Mouse (Mus musculus): ENCODE measurements around the gene Wnt9a.

Wnt9a gene

GRCm38 (mm10) chr11:59305008-59305820, 1.5 kb upstream of the Wnt9a start:
- no peak for DNase-seq

DNA sequence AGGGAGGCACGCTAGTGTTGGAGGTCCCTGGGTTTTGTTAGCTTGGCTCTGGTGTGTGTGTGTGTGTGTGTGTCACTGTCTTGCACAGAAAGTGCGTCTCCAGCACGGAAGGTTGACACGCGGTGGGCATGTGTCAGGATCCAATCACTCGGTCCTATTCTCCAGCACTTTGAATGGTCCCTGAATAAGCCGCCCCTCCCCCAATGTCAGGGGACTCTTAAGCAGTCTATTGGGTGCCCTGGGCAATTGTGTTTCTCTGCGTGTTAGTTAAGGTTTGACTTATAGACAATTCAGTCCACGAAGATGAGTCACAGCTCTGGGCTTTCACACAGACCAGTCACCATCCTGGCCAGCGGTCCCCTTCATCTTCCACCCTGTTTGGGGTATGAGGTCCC, 910 bp upstream of the Wnt9a start:
- DNase-seq: no peak

DNA sequence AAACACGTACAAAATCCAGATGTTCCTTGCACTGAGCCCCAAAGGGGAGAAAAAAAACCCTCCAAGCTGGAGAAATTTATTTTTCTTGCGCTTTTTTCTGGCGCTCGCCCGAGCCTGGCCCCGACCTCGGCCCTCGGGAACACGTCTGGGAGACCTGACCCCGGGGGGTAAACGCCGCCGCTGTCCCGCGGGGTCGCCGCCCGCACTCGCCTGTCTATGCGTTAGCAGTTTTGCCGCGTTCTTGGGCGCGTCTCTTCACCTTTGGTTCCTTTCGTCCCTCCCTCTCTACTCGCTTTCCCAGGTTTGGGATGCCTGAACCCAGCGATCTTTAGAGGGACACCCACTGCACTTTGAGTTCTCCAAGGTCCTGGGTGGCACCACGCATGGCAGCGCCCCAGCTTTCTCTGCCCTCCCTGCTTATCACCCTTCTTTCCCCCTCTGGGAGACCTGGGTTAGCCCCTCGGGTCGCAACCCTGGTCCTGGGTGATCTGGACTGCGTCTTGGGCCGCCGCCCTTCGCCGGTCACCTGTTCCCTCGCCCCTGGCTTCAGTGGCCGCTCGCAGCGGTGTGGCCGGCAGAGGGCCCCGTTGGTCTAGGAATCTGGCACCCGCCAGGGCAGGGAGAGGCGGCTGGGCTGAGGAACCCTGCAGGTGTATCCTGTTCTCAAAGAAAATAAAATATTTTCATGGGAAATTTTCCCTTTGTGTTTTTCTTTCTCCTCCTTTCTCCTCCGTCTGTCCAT, 865 bp downstream of the Wnt9a start:
- peak; percentile 67 for DNase-seq

DNA sequence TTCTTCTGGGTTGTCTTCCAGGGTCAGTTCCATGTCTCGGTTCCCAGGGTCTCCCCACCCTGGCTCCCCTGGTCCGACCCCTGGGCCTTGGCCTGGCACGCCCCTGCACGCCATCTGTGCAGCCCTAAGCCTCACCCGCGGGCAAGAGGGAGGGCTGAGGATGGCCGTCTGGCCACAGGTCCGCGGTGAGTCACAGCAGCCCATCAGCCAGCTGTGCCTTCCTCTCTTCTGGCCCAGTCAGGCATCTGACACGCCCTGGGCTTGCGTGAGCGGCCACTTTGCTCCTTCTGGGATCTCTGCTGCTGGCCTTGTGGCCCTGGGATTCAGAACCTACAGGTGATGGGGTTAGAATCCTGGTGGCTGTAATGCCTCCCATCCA, 1.4 kb downstream of the Wnt9a start:
- DNase-seq: no peak

DNA sequence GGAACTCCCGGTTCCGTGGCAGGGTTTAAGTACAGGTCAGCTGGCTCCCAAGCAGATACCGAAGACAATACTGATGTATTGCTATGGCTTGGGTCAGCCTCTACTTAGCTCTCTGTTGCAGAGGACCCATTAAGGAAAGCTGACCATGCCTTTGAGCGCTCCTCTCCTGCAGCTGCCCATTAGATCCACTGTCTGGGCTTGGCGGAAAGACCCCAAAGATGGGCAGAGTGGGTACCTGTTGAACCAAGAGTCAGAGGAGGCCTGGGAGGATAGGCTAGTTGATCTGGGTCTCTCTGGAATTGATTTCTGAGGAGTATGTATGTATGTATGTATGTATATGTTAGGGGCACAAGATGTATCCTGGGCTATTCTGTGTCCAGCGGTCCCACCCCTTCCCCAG, 1.9 kb downstream of the Wnt9a start:
- no peak for DNase-seq

DNA sequence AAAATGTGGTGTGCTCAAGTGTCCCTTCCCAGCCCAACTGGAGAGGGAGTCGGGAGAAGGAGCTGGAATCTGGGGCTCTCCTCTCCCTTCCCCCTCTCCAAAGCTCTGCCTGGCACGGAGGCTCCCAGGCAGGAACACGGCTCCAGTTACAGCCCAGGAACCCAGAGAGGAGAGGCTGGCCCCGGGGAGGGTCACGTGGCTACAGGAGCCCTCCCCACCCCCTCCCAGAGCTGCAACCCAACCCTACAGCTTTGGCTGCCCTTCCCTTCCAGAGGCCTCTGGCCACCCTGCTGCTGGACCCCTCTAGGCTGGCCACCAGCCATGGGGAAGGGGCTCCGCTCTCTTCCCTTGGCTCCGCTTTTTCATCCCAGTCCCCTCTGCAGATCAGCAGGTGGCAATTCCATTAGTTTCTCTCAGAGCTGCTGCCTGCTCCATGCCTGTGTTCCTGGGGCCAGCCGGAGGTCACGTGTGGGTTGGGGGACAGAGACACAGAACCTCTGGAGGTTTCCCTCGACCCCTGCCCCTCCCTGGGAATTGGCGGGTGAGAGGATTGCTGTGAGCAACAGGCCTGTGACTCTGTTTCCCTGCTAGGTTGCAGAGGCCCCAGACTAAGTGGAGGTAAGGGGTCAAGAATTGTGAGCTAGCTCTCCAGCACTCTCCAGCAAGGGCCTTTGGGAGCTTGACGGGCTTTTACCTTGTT, 2.5 kb downstream of the Wnt9a start:
- no peak for DNase-seq

DNA sequence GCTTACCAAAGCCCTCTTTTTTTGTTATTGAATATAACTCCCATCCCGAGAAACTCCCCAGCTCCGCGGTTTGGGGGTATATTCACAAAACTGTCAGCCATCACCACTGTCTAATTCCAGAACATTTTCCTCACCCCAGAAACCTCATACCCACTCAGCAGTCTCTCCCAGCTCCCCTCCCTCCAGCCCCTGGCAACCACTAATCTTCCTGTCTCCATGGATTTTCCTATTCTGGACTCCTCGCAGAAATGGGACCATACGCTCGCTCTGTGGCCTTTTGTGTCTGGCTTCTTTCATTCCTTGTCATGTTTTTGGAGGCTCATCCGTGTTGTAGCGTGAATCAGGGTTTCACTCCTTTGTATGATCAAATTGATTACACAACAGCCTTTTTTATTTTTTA, 3.2 kb downstream of the Wnt9a start:
- DNase-seq: no peak

DNA sequence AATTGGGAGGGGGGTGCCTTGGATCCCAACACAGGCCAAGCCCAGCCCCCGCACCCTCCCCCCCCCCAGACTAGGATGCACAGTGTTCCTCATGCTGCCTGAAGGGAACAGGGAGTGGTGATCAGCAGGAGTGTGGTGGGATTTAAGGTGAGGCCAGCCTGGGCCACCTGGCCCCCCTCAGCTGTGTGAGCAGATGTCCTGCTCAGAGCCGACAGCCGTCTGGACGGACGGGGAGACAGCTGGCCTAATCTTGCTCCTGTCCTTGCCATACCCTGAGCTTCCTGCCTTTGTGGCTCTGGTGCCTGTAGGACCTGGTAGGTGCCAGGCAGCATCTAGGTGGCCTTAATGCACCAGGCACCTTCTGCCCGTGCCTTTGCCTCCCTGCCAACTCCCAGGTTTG, 5.3 kb downstream of the Wnt9a start:
- no peak for DNase-seq

DNA sequence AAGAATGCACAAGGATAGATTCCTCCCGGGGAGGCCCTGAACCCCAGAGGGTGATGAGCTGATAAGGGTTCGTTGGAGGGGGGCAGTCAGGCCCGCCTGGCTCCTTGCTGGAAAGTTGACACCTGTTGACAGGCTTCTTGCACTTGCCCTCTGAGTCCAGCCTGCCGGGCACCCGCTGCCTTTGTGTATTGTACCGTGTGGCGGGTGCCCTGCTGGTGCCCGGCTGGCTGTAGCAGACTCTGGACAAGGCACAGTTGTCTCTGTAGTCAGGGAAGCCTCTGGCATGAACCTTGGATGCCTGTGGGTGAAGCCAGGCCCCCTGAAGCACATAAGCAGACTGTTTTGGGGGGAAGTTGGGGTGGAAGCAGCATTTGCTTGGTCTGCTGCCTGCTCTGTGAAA, 5.8 kb downstream of the Wnt9a start:
- DNase-seq: no peak

GRCm38 (mm10) chr11:59313029-59313811, 6.5 kb downstream of the Wnt9a start:
- no peak for DNase-seq

DNA sequence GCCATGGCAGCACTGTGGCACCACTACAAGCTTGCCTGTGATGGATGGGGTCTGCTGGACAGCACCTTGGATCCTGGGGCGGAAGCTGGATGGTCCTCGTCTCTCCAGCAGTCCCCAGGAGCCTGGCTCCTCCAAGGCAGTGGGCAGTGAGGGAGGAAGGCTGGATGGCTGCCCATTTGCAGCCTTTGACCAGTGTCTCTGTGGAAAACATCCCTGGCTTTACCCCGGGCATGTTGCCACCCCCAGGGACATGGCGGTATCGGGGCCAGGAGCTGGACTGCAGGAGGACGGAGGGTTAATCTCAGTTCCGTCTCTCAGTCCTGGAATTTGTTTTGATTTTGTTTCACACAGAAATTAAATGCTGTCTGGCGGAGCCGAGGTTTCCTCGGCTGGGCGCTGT, 7.2 kb downstream of the Wnt9a start:
- DNase-seq: no peak

GRCm38 (mm10) chr11:59316517-59316916, 9.8 kb downstream of the Wnt9a start:
- DNase-seq: no peak

- DNase-seq: no peak
Measured at GRCm38 (mm10) chr11:59322988-59323387, 16.3 kb downstream of the Wnt9a start.

DNA sequence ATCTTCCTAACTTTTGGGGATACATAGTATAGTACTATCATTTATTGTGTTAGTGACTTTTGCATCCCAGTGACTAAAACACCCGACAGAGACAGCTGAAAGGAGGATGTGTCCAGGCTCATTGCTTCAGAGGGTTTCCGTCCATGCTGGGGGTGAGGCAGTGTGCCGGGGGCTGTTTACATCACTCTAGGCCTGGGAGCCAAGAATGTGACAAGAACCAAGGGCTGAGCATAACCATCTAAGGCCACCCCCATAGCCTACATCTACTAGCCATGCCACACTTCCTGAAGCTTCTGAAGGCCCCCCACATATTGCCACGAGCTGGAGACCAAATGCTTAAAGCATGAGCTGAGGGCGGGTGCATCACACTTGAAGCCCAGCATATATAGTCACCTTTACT, 18.0 kb downstream of the Wnt9a start:
- no peak for DNase-seq

DNA sequence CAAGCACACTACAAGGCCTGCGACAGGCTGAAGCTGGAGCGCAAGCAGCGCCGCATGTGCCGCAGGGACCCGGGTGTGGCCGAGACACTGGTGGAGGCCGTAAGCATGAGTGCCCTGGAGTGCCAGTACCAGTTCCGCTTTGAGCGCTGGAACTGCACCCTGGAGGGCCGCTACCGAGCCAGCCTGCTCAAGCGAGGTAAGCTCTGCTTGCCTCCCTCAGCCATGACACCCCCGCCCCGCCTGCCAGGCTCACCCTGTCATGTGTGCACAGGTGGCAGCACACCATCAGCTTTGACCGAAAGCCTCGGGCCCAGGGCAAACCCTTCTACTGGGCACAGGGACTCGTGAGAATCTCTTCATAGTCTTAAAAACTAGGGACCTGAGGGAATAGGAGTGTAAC, 20.9 kb downstream of the Wnt9a start:
- no peak for DNase-seq

- DNase-seq: no peak
Measured at GRCm38 (mm10) chr11:59329616-59330015, 22.9 kb downstream of the Wnt9a start.

DNA sequence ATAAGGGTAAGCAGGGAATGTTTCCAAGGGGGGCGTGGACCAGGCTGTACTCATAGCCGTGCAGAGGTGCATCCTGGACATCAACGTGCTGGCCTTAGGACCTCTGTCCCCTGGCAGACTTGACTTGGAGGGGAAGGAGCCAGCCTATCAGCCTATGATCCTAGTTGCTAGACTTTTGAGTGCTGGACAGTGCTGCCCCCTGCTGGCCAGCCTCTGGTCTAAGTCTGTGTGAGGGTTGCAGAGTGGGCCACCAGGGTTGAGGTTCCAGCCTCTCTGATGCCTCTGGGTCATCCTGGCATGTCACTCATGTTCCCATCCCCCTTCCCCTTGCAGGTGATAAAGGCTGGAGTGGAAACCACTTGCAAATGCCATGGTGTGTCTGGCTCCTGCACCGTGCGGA, 23.8 kb downstream of the Wnt9a start:
- peak; percentile 57 for DNase-seq

DNA sequence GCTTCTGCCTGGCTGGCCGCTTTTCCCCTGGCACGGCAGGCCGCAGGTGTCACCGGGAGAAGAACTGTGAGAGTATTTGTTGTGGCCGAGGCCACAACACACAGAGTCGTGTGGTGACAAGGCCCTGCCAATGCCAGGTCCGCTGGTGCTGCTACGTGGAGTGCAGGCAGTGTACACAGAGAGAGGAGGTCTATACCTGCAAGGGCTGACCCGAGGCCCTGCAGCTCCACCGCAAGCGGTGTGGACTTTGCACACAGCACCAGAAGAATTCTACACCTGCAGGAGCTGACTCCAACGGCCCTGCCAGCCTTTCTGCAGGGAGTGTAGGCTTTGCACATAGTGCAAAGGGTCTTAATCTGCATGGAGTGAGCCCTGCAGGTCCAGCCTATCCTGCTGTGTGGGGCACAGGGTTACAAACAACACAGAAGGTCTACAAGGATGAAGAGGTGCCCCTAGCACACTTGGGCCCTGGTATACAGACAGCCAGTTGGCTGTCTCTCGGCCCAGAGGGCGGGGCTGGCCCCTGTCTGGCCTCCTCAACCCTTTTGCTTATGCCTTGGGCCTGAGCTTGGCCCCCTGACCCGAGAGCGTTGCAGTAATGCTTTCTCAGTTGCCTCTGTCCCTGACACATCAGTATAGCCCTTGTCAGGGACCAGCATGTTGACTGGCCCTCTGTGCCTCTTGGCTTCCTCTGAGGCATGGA, 24.6 kb downstream of the Wnt9a start:
- DNase-seq: no peak

GRCm38 (mm10) chr11:59332938-59333337, 26.2 kb downstream of the Wnt9a start:
- no peak for DNase-seq

DNA sequence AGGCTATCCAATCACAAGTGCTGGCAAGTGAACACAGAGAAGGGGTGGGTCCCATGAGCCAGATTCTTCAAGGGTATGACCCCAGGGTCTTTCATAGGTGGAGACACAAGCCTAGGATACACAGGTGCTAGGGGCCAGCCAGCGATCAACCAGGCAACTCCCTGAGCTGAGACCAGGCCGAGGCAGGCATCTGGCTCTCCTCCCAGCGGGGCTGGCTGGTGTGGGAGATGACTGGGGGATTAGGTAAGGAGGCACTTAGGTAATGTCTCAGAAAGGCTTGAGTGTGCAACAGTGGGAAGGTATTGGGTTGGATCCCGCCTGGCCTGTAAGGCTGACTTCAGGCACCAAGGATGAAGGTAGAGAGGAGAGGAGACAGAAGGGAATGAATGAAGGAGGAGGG, 28.4 kb downstream of the Wnt9a start:
- DNase-seq: no peak

GRCm38 (mm10) chr11:59335942-59336341, 29.2 kb downstream of the Wnt9a start:
- no peak for DNase-seq

DNA sequence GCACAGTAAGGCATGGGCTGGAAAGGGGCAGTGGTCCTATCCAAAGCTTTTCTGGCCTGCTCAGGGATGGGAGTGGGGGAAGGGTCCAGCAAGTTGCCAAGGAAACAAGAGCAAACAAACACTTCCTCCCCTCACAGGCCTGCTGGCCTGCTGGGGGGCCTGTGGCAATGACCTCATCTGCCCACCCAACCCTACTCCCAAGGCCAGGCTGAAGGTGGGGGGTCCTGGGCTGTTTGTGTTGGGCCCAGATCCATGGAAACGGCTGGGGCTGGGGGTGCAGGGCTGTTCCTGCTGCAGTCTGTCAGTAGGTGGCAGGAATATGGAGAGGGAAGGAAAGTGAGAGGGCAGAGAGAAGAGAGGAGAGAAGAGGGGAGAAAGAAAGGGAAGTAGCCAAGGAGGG, 29.7 kb downstream of the Wnt9a start:
- no peak for DNase-seq

Data from cerebellum, adult 9-10 months (tissue).